Mouse (Mus musculus) forebrain, postnatal 0 days (tissue): ENCODE measurements at regions not wholly inside any gene's neighbourhood (a gene's known extent, or its start where the extent isn't known, plus 50 kb on each side); places are given as distances from the start of the nearest gene placed in this dataset.
A peak's percentile ranks its signal among the peaks of the same experiment; 100 is the strongest.

Experiments
- ATAC-seq: fragments of 200-750 bp; cut with Nextera tagmentation; 2 replicates; pipeline ENCODE4 v1.8.0; 2017; ENCODE audit warnings: mild to moderate bottlenecking, moderate library complexity
- DNase-seq: peaks from one replicate; pipeline ENCODE4 v3.0.0-alpha.2; 2015
- H3K27ac ChIP-seq: fragments of 300-500 bp; sonication (generic); 2 replicates; pipeline ENCODE4 v1.5.1; 2014; ENCODE audit warnings: low read depth, mild to moderate bottlenecking, antibody characterized with exemption, low read length, moderate library complexity, mixed read lengths
- H3K27me3 ChIP-seq: fragments of 300-500 bp; sonication (generic); 2 replicates; pipeline ENCODE4 v1.6.1; 2014; ENCODE audit warnings: mild to moderate bottlenecking, low read length, mixed read lengths; ENCODE audit not compliant: insufficient read depth
- H3K36me3 ChIP-seq: fragments of 300-500 bp; sonication (generic); 2 replicates; pipeline ENCODE4 v1.6.1; 2014; ENCODE audit warnings: mild to moderate bottlenecking, moderate library complexity; ENCODE audit not compliant: insufficient read depth
- H3K4me1 ChIP-seq: fragments of 300-500 bp; sonication (generic); 2 replicates; pipeline ENCODE4 v1.6.1; 2014; ENCODE audit warnings: antibody characterized with exemption; ENCODE audit not compliant: insufficient read depth
- H3K4me2 ChIP-seq: fragments of 300-500 bp; sonication (generic); 2 replicates; pipeline ENCODE4 v1.6.1; 2014; ENCODE audit warnings: low read depth, mild to moderate bottlenecking, moderate library complexity
- H3K4me3 ChIP-seq: fragments of 300-500 bp; sonication (generic); 2 replicates; pipeline ENCODE4 v1.5.1; 2014; ENCODE audit warnings: low read depth, low read length, mixed read lengths
- H3K9ac ChIP-seq: fragments of 300-500 bp; sonication (generic); 2 replicates; pipeline ENCODE4 v1.6.1; 2014; ENCODE audit warnings: mild to moderate bottlenecking
- H3K9me3 ChIP-seq: fragments of 300-500 bp; sonication (generic); 2 replicates; pipeline ENCODE4 v1.6.1; 2016; ENCODE audit warnings: low read length
- CTCF ChIP-seq: sonication (generic); IDR thresholded peaks from 2 replicates; pipeline ENCODE4 v1.5.1; 2016; ENCODE audit warnings: antibody characterized with exemption, control low read depth, low read depth
- WGBS: fragments of 180-500 bp; shearing (Covaris S2); extraction: QIAGEN DNeasy Blood & Tissue Kit; methylation state at CpG from one replicate; pipeline ENCODE4 v1.1.7; 2014; 5-methylcytosine and 5-hydroxymethylcytosine counted together

DNA sequence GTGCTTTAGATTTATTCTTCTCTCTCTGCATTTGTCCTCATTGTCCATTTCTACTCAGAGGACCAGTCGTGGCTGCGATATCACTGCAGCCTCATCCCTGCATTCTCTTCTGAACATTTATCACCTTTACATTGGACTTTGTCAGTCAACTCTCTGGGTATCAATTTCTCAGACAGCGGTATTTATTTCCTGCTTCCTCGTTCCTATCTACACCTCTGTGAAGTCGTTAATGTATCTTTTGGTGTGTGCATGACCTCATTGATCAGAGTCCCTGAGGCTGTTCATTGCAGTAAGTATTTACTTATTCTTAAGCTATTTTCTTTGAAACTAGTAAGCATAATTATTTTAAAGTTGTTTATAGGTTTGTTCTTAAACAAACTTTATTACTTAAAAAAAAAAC is 87.0 kb upstream of the Frmd4b start:
- Histone ChIP-seq H3K4me2 (no peak overlapping the region), H3K36me3 (no peaks in the 10 kb centered on the region), H3K9me3 (no peaks in the 10 kb centered on the region), H3K27ac (no peak overlapping the region), H3K4me1 (no peaks in the 10 kb centered on the region; the same call in 1 of the 2 replicates), H3K27me3 (no peaks in the 10 kb centered on the region), H3K4me3 (no peak overlapping the region), H3K9ac (no peak overlapping the region)
- TF ChIP-seq CTCF: no peak
- DNase-seq (no peak), ATAC-seq (no peak)
- WGBS: 71% methylated on average over 5 of the region's 5 CpGs

DNA sequence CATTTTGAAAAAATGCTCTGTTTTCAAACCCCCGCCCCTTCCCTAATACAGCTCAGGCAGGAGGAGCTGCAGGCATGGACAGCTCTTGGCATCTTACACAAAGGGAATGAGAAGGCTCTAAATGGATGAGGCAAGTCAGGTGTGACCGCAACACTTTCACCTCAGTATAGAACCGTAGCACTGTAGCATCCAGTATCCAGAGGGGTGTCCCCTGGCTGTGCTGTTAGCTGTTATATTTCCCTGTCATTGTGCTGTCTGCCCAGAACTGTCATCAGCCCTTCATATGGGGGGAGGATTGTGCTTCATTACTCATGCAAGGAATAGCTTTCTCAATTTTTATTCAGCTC is 82.4 kb upstream of the Frmd4b start:
- ATAC-seq (peak; percentile 78), DNase-seq (no peak)
- TF ChIP-seq CTCF: no peak
- Histone ChIP-seq H3K4me1 (no peaks in the 10 kb centered on the region; the same call in 1 of the 2 replicates), H3K27me3 (no peaks in the 10 kb centered on the region), H3K9ac (no peak overlapping the region), H3K4me3 (no peak overlapping the region), H3K4me2 (no peak overlapping the region), H3K27ac (peak overlapping the region; percentile 75), H3K9me3 (no peaks in the 10 kb centered on the region), H3K36me3 (no peaks in the 10 kb centered on the region)
- 59% methylated on average over 3 of the region's 3 CpGs for WGBS

DNA sequence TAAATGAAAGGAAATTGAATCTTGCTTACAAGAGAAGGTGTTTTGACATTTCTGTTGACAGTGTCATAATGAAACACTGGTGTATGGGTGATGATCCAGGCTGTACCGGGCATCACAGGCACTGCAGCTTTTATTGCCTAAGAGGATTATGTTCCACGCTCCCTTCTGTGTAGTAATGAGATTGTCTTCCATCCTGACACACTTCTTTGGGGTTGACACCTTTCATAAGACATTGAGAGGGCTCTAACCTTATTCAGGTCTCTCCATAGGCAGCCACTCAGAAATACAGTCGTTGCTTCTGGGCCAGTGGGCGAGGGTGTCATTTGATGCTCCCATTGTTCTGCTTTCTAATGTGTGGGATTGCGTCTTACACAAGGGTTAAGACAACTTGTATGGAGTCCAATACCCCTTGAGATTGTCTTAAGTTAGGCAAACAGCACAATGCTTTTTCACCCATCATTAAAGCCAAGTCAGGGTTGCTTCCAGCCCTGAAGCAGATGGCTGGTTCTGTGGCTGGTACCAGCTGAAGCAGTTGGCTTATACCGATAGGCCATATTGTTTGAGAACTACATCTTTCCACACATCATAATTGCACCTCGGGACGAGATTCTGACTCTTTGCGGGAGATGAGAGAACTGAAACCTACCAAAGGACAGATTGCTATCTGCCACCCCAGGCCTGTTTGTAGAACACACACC is 81.9 kb upstream of the Frmd4b start:
- Histone ChIP-seq H3K9ac (no peak overlapping the region), H3K27ac (peak overlapping the region; percentile 75), H3K36me3 (no peaks in the 10 kb centered on the region), H3K4me3 (no peak overlapping the region), H3K27me3 (no peaks in the 10 kb centered on the region), H3K9me3 (no peaks in the 10 kb centered on the region), H3K4me2 (no peak overlapping the region), H3K4me1 (no peaks in the 10 kb centered on the region; the same call in 1 of the 2 replicates)
- TF ChIP-seq CTCF: no peak
- ATAC-seq (peak; percentile 93), DNase-seq (peak; percentile 71)
- 35% methylated on average over 9 of the region's 9 CpGs for WGBS

DNA sequence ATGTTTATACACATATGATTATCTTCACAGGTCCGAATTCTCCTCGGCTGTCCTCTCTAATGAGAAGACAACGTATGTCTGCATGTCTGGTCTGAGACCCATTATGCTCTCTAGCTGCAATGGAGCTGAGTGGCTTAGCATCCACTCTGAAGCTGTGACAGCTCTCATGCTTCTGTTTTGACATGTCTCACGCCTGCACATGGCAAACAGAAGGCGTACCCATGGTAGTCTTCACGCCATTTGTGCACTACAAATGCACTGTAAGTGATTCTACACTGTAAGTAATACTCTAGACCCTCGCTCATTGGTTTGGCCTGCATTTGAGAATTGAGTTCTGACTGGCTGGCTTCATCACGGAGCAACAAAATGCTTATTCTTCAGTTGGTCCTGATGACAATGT is 75.9 kb upstream of the Frmd4b start:
- Histone ChIP-seq H3K27me3 (no peaks in the 10 kb centered on the region), H3K9ac (no peak overlapping the region), H3K4me1 (no peaks in the 10 kb centered on the region), H3K4me3 (no peak overlapping the region), H3K36me3 (no peaks in the 10 kb centered on the region), H3K27ac (no peak overlapping the region), H3K9me3 (no peaks in the 10 kb centered on the region), H3K4me2 (no peak overlapping the region)
- 54% methylated on average over 8 of the region's 8 CpGs for WGBS
- TF ChIP-seq CTCF: no peak
- ATAC-seq: peak; percentile 93
- DNase-seq: peak; percentile 75

DNA sequence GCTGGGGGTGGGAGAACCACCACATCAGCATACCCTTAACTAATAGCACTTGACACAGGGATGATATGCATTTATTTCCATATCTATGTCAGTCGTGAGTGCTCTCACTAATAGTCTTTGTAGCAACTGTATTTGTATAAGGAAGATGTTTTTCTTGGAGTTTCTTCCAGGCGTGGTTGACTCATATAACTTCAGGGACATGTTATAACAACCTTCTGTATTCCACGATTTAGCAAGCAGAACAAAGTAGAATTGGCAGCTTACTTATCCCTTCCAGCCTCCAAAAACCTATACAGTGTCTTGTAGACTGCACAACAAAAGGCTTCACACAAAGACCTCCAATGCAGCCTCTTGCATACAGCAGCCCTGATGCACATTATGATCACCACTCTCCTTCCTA is 73.8 kb upstream of the Frmd4b start:
- no peak overlapping the region for H3K27ac ChIP-seq
- H3K4me3 ChIP-seq: no peak overlapping the region
- H3K4me2 ChIP-seq: no peak overlapping the region
- no peaks in the 10 kb centered on the region for H3K4me1 ChIP-seq
- H3K27me3 ChIP-seq: no peaks in the 10 kb centered on the region
- no peak overlapping the region for H3K9ac ChIP-seq
- TF ChIP-seq CTCF: no peak
- no peak for DNase-seq
- no peaks in the 10 kb centered on the region for H3K9me3 ChIP-seq
- no peak for ATAC-seq
- H3K36me3 ChIP-seq: no peaks in the 10 kb centered on the region
- 80% methylated on average over 3 of the region's 3 CpGs for WGBS

DNA sequence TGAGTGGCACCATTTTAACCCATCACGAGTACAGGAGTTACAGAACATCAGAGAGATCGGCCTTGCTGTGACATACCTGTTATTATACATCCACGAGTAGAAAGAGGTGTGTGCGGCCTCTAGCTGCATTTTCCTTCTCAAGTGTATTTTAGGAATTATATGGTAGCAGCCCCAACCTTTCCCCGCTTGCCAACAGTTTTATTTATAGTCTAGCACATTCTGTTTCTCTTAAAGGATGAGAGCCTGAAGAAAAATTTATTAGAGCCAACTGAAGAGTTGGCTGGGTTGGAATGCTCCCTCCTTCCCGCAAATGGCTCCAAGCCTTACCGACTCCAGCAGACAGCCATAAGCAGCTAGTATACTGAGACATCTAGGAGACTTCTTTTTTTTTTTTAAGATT is 67.0 kb upstream of the Frmd4b start:
- no peak overlapping the region for H3K4me2 ChIP-seq
- no peak for TF ChIP-seq CTCF
- H3K27ac ChIP-seq: peak overlapping the region; percentile 60
- no peaks in the 10 kb centered on the region for H3K9me3 ChIP-seq
- ATAC-seq (peak; percentile 53), DNase-seq (peak; percentile 61)
- H3K27me3 ChIP-seq: no peaks in the 10 kb centered on the region
- 56% methylated on average over 7 of the region's 7 CpGs for WGBS
- H3K36me3 ChIP-seq: no peaks in the 10 kb centered on the region
- no peaks in the 10 kb centered on the region for H3K4me1 ChIP-seq
- H3K9ac ChIP-seq: no peak overlapping the region
- H3K4me3 ChIP-seq: no peak overlapping the region

DNA sequence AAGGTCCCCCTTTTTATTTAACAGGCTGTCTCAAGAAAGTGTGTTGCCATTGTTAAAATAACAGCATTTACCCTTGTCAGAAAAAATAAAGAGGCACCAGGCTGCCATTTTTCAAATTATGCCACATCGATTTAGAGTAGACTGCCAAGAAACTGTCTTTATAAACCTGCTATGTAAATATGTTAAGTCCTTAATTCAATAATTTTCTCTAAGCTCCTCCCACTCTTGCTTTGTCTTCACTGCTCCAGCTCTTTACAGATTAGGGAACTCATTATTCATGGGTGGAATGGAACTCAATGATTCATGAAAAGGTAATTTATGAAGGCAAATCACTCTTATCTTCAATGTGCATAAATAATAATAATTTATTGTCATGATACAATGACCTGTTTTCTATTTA is 64.9 kb upstream of the Frmd4b start:
- H3K9ac ChIP-seq: no peak overlapping the region
- no peak overlapping the region for H3K4me2 ChIP-seq
- DNase-seq (no peak), ATAC-seq (no peak; the same call in 1 of the 2 replicates)
- no peaks in the 10 kb centered on the region for H3K36me3 ChIP-seq
- H3K4me1 ChIP-seq: no peaks in the 10 kb centered on the region
- H3K4me3 ChIP-seq: no peak overlapping the region
- TF ChIP-seq CTCF: no peak
- no peaks in the 10 kb centered on the region for H3K9me3 ChIP-seq
- no peak overlapping the region for H3K27ac ChIP-seq
- 27% methylated on average over 1 of the region's 1 CpGs for WGBS
- H3K27me3 ChIP-seq: no peaks in the 10 kb centered on the region
